Mouse (Mus musculus) left cerebral cortex, postnatal 25 days (tissue): Measurements from ENCODE around the gene Klk7. TPM values are rescaled to one million over a fixed set of nuclear protein-coding genes. Genes with fewer than 3 reads are reported as not detected.
A peak's percentile ranks its signal among the peaks of the same experiment; 100 is the strongest.

Experiments used
- DNase-seq, 2 experiments: peaks; one replicate each; pipeline ENCODE4 v3.0.0; 2022; ENCODE audit warnings: low spot score in 2 of 2, mixed read lengths in 1 of 2
- intact Hi-C: fragments of 180-260 bp; cut with DNase I; formaldehyde crosslinking; loops from one replicate; pipeline ENCODE4 v1.15.1; 2025
- total RNA-seq, 2 experiments: library from RNA; stranded (reverse); gene quantifications; 2 replicates each; pipeline ENCODE4 v1.2.3; 2021

Gene Klk7
- not detected for total RNA-seq

- no peak for DNase-seq
- intact Hi-C loops = no loop called here
Measured at GRCm38 (mm10) chr7:43810994-43811393, at the start of gene Klk7. TSS of gene Klk7 (plus strand) at chr7:43811294.

DNA sequence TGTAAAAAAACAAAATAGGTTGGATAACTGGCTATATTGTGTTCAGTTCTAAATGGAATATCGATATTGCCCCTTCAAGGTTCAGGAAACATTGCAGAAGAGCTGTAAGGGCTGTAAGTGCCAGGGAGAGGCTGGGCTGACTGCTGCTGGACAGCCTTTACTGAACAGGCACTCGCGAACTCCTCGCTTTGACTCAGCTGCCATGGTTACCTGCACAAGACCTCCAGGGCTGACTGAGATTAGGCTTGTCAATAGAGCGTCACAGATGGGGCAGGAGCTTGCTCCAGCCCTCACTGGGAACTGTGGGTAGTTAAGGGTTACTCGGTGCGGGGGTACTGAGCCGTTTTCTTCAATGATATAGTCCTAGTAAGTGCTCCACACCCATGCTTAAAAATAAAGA, 44.6 kb upstream of the Klk7 start:
- DNase-seq = no peak
- intact Hi-C loops = no loop called here

DNA sequence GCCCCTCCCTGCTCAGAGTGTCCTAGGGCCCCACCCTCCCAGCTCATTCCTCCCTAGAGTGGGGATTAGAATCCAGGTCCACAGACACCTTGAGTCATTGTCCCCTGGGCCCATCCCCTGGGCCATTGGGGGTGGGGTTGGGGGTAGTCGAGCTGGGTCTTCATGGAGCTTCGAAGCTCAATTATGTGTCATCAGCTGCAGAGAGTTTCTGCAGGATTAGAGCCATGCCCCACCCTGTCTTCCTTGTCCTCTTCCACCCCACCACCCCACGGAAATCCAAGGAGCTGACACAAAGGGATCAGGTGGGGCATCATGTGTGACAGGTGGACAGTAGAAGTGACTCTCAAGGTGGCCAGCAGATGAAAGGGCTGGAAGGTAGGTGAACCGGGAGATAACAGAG, 42.5 kb upstream of the Klk7 start, which contains the start of gene Klk12:
Klk12 (plus strand) TSS at position 301 of the 400 bp plus-strand sequence.
- DNase-seq = no peak
- intact Hi-C loops = no loop called here

- DNase-seq = no peak
- intact Hi-C loops = no loop called here
Measured at GRCm38 (mm10) chr7:43769636-43770035, 41.5 kb upstream of the Klk7 start.

DNA sequence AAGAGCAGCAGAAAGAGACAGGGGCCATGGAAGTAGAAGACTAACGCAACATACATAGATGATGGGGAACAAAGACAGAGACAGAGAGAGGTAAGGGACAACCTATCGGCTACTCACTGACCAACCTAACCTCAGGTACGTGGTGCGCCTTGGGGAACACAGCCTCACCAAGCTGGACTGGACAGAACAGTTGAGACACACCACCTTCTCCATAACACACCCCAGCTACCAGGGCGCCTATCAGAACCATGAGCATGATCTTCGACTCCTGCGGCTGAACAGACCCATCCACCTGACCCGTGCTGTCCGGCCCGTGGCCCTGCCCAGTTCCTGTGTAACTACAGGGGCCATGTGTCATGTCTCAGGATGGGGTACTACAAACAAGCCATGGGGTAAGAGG, 40.4 kb upstream of the Klk7 start:
- no peak for DNase-seq
- intact Hi-C loops = no loop called here

DNA sequence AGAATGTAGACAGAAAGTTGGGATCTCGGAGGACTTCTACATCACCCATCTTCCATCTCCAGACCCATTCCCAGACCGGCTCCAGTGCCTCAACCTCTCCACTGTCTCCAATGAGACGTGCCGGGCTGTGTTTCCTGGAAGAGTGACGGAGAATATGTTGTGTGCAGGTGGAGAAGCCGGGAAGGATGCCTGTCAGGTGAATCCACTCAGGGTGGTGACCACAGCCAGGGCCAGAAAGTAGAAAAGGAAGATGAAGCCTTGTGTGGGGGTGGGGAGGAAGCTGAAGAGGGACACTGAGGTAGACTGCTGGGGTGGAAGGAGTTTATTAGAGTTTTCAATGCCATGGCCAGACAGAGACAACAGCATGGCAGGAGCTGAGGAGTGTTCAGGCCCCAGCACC, 39.2 kb upstream of the Klk7 start:
- no peak for DNase-seq
- intact Hi-C loops = no loop called here

- no peak for DNase-seq
- intact Hi-C loops = no loop called here
Measured at GRCm38 (mm10) chr7:43772901-43773300, 38.2 kb upstream of the Klk7 start.

DNA sequence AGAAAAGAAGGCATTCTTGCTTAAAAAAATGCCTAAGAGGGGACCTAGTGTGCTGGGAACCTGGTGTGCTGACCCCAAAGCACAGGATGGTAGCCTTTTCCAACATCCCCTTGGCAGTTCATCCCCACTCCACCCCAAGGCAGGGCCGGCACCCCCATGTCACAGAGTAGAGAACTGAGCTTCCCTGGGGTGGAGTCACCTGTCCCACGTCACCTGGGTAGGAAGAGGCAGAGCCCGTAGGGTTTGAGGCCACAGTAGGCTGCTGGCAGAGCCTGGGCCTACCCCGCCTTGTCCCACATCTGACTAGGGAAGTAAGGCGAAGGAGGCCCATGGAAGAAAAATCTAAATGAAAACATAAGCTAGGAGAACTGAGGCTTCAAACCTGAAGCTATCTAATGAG, 36.7 kb upstream of the Klk7 start, which contains the start of gene Klk11:
Klk11 (plus strand) TSS at position 241 of the 400 bp plus-strand sequence.
- intact Hi-C loops = no loop called here
- DNase-seq = no peak

- intact Hi-C loops = no loop called here
- no peak for DNase-seq
Measured at GRCm38 (mm10) chr7:43774802-43775201, 36.3 kb upstream of the Klk7 start.

- intact Hi-C loops = no loop called here
- DNase-seq = no peak
Measured at GRCm38 (mm10) chr7:43775311-43776057, 35.6 kb upstream of the Klk7 start.

- no peak for DNase-seq
- intact Hi-C loops = no loop called here
Measured at GRCm38 (mm10) chr7:43776506-43776905, 34.6 kb upstream of the Klk7 start.

- intact Hi-C loops = no loop called here
- DNase-seq = no peak
Measured at GRCm38 (mm10) chr7:43777423-43777822, 33.7 kb upstream of the Klk7 start.

DNA sequence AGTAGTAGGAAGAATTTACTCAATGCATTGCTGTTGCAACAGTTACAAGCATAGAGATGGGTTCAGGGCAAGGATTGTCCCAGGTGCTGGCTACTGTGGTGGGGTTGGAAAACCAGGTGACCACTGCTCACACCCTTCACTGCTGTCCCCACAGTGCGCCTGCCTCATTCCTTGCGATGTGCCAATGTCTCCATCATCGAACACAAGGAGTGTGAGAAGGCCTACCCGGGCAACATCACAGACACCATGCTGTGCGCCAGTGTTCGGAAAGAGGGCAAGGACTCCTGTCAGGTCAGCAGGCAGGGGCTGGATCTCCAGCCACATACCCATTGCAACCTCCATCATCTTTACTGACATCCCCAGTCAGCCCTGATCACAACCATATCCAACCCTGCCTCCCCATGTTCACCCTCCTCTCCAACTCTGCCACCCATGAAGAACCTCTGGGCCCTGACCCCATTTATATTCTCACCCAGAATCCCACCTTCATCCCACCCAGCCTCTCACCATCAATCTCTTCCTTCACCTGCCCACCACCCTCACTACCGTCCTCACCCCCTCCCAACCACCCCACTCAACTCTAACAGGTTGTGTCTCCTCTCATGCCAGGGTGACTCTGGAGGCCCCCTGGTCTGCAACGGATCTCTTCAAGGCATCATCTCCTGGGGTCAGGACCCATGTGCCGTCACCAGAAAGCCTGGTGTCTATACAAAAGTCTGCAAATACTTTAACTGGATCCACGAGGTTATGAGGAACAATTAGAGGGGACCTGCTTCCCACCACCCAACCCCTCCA, 32.7 kb upstream of the Klk7 start:
- intact Hi-C loops = no loop called here
- no peak for DNase-seq

DNA sequence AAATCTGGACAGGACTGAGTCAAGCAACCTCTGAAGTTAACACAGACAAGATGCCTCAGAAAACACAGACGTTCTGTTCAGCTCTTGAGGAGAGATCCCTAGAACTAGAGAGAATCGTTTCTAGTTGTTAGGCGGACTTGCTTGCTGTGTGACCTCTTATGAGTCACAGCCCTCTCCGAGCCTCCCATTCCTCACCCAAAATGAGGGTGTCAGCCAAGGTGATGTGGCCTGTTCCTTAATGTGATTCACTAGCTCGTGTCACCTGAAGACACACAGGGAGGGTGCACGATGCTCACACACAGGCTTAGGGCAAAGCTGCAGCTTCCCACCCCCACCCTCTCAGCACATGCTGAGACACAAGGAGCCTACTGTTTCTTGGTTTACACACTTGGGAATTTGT, 30.9 kb upstream of the Klk7 start:
- intact Hi-C loops = loop anchor here (5.0 kb wide), 1 partner anchor 98 kb away; no protein-coding TSS in a partner anchor
- no peak for DNase-seq

- intact Hi-C loops = loop anchor here (5.0 kb wide), 1 partner anchor 98 kb away; no protein-coding TSS in a partner anchor
- no peak for DNase-seq
Measured at GRCm38 (mm10) chr7:43780746-43781145, 30.3 kb upstream of the Klk7 start, which contains the start of gene Klk10. TSS of gene Klk10 (plus strand) at chr7:43781035.

DNA sequence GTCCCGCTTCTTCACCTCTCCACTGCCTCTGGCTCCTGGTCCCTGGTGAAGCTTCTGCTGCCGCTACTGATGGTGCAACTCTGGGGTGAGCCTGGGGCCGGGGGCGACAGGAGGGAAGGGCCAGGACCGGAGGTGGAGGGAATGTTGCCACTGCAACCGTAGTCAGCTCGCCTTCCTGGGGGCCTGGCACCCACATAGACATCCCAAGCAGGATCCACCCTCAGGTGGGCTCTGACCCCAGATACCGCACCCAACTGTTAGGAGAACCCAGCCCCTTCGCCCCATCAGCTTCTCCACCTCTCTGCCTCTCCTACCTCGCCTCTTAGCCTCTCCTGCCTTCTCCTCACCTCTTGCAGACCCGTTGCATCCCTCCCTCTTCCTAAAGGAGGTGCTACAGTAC, 29.6 kb upstream of the Klk7 start:
- no peak for DNase-seq
- intact Hi-C loops = loop anchor here (5.0 kb wide), 1 partner anchor 99 kb away; no protein-coding TSS in a partner anchor

GRCm38 (mm10) chr7:43782275-43783265, 28.5 kb upstream of the Klk7 start:
- intact Hi-C loops = loop anchor here (5.0 kb wide), 1 partner anchor 100 kb away; no protein-coding TSS in a partner anchor
- peak; percentile 49 to 67 for DNase-seq

DNA sequence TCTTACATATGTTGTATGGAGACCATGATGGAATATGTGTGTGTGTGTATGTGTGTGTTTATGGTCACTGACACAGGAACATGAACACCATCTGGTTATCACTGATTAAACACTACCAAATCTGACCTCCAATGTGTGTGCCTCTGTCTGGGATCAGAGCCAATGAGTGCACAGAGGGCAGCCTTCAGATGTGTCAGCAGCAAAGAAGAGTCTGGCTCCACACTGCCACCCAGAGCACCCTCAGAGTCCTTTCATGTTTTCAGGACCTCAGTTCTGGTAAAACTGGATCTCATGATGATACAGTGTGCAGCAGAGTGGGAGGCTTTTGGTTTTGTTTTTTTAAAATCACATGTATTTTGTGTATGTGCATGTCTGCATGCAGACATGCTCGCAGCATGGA, 25.8 kb upstream of the Klk7 start:
- intact Hi-C loops = no loop called here
- no peak for DNase-seq

GRCm38 (mm10) chr7:43788096-43788495, 23.0 kb upstream of the Klk7 start:
- intact Hi-C loops = loop anchor here (2.0 kb wide), 1 partner anchor 107 kb away; no protein-coding TSS in a partner anchor
- peak in 1 of 2 experiments; percentile 27 for DNase-seq
